Mouse (Mus musculus) thymus, adult 18-20 months (tissue): ENCODE measurements at regions not wholly inside any gene's neighbourhood (a gene's known extent, or its start where the extent isn't known, plus 50 kb on each side); places are given as distances from the start of the nearest gene placed in this dataset.
A peak's percentile ranks its signal among the peaks of the same experiment; 100 is the strongest.

ENCODE experiments used
- DNase-seq, 2 experiments: peaks; one replicate each; pipeline ENCODE4 v3.0.0; 2022; ENCODE audit warnings: mixed read lengths in 2 of 2

GRCm38 (mm10) chr9:120628794-120629560 lies 57.7 kb downstream of the Rpl14 start:
- no peak for DNase-seq

- DNase-seq: no peak
These were observed 58.4 kb downstream of the Rpl14 start for GRCm38 (mm10) chr9:120629609-120630008.

- no peak for DNase-seq
These were observed 61.6 kb downstream of the Rpl14 start for GRCm38 (mm10) chr9:120632821-120633220.

DNA sequence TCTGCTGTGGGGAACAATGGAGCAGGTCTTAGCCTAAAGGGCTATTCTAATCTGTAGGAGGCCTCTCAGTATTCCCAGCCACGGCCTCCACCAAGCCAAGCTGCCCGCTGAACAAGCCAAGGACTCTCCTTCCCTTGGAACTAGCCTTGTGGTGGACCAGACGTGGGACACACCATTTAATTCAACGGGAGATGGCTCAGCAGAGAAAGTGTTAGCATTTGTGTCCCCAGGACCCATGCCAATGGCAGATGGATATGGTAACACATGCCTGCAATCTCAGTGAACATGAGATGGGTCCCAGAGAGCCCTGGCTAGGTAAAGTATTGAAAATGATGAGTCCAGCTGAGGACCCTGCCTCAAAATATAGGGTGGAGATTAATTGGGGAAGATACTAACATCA lies 71.4 kb downstream of the Rpl14 start:
- DNase-seq: no peak

- no peak for DNase-seq
These were observed 72.1 kb downstream of the Rpl14 start for GRCm38 (mm10) chr9:120643371-120643770.

- no peak for DNase-seq
These were observed 74.5 kb downstream of the Rpl14 start for GRCm38 (mm10) chr9:120645776-120646175.

- DNase-seq: no peak
These were observed 75.8 kb downstream of the Rpl14 start for GRCm38 (mm10) chr9:120646806-120647667.

DNA sequence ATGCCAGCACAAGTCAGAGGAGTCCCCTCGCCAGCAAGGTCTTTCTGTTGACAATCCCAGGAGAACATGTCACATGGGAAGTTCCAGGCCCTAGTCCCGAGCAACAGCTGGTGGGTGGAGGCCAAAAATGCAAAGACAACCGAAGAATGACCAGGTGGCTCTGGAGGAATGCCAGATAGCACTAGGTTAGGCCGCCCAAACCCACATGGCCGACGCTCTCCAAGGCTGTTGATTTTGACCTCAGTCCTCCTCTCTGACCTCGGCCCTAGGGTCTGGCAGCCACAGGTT lies 76.4 kb downstream of the Rpl14 start:
- no peak for DNase-seq

GRCm38 (mm10) chr9:120652733-120653132 lies 81.5 kb downstream of the Rpl14 start:
- no peak for DNase-seq

- DNase-seq: no peak
These were observed 81.9 kb downstream of the Rpl14 start for GRCm38 (mm10) chr9:120653170-120653569.

DNA sequence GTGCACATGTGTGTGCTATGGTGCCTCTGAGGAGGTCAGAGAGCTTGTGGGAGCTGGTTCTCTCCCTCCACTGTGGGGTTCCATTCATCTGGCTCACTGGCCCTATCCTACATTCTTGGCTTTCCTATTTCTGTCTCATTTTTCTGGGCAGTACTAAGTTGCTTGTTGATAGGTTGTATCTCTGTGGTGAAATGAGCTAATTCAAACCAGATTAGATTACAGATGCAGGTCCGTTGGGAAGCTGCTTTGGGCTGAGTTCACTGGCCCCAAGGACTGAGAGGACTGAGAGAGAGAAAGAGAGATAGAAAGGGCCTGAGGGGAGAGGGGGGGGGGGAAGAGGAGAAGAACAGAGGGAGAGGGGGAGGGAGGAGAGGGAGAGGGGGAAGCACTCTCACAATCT lies 83.5 kb downstream of the Rpl14 start:
- DNase-seq: no peak

- no peak for DNase-seq
These were observed 85.7 kb downstream of the Rpl14 start for GRCm38 (mm10) chr9:120656976-120657375.

GRCm38 (mm10) chr9:120657786-120658185 lies 86.5 kb downstream of the Rpl14 start:
- DNase-seq: no peak

- no peak for DNase-seq
These were observed 87.3 kb downstream of the Rpl14 start for GRCm38 (mm10) chr9:120658576-120658975.

DNA sequence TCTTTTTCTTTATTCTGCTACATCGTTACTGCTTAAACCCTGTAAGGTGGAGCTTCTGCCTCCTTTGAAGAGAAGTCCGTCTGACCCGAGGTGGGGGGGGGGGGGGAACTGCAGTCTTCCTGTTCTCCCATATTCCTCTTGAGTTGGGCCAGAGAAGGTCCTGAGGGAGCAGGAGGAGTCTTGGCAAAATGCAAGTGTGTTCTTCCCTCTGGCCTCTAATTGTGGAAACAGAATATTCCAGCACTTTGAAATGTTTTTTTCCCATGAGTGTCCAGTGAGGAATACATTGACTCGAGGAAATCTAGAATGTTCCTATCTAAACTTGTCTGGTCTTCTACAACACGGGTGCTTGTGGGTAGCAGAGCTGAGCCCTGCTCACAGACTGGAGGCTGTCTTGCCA lies 90.0 kb downstream of the Rpl14 start:
- DNase-seq: no peak

GRCm38 (mm10) chr9:120661641-120662227 lies 90.5 kb downstream of the Rpl14 start:
- DNase-seq: no peak

DNA sequence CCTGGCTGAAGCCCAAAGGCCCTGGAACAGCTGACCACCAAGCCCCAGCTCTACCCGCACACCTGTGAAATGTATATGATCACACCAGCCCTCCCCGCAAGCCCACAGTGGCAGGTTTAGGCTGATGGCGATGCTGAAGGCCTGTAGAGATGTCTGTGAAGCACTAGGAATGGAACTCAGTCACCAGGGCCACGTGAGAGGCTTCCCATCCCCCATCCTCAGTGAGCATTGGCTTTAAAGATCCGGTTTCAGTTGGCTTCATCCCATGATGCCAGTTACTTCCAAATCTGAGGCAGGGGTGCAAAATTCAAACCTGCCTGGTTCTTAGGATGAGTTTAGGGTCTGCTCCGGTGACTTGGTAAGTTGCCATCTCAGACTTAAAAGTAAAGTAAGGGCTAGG lies 91.9 kb downstream of the Rpl14 start:
- DNase-seq: no peak

DNA sequence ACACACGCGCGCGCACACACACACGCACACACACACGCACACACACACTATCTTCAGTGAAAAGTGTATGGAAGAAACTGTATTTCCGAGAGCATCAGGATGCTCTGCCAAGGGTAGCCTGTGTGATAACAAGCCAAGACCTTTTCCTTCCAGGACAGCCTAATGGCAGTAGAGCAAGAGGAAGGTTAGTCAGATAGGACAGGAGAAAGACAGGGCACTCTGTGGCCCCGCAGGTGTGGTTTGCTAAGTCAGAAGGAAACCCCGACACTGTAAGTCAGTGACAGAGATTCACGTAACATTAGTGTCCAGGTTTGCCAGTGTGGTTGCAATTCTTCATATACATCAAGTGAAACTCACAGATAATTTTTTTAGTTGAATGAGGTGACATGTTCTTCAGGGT lies 92.8 kb downstream of the Rpl14 start:
- no peak for DNase-seq

GRCm38 (mm10) chr9:120672452-120672851 lies 101.2 kb downstream of the Rpl14 start:
- DNase-seq: no peak

DNA sequence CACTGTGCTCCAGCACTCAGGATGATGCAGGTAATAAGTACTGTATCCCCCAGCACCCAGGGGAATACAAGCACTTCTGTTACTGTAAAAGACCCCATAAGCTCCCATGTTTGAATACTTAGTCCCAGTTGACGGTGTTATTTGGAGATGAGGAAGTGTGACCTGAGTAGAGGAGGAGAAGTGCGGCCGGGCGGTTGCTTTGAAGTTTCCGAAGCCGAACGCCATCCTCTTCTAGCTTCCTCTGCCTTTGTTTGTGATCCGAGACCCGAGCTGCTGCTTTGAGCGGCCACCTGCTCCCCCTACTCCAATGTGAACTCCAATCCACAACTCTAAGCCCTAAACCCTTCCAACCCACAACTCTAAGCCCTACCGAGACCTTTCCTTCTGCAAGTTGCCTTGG lies 103.6 kb downstream of the Rpl14 start:
- DNase-seq: peak in 1 of 2 experiments; percentile 19

- no peak for DNase-seq
These were observed 104.3 kb downstream of the Rpl14 start for GRCm38 (mm10) chr9:120675371-120676150.

- no peak for DNase-seq
These were observed 105.1 kb downstream of the Rpl14 start for GRCm38 (mm10) chr9:120676301-120676700.

GRCm38 (mm10) chr9:120676771-120677170 lies 105.5 kb downstream of the Rpl14 start:
- no peak for DNase-seq
